Mouse (Mus musculus): Measurements from ENCODE around the gene Ccdc141. TPM values are rescaled to one million over a fixed set of nuclear protein-coding genes. Genes with fewer than 3 reads are reported as not detected.
A peak's percentile ranks its signal among the peaks of the same experiment; 100 is the strongest.

The Ccdc141 gene
- polyA plus RNA-seq, 1 experiment from 2014 or later, result 139 TPM

- no peak overlapping the region for H3K4me3 ChIP-seq (ENCODE audit: low read length)
- H3K4me1 ChIP-seq (ENCODE audit: control insufficient read depth, insufficient read depth, low read length), result peaks cover 34% of the 10 kb centered on the region
- H3K4me2 ChIP-seq (ENCODE audit: low read depth, low read length), result peak overlapping the region; percentile 43
- H3K9me3 ChIP-seq (replicated peaks; ENCODE audit: control insufficient read depth, low read length), result no peaks in the 10 kb centered on the region
- peak overlapping the region; percentile 99 for H3K27ac ChIP-seq (ENCODE audit: low read length)
- H3K36me3 ChIP-seq (ENCODE audit: control insufficient read depth, insufficient read depth), result peaks cover 3% of the 10 kb centered on the region; the same call in 1 of the 2 replicates
- 44% methylated on average over 6 of the region's 6 CpGs for WGBS
- H3K27me3 ChIP-seq (ENCODE audit: control insufficient read depth, insufficient read depth, low read length), result no peaks in the 10 kb centered on the region
- peak overlapping the region; percentile 58; the same call in 1 of the 2 replicates for H3K9ac ChIP-seq (ENCODE audit: low read length)
- ATAC-seq (replicated peaks; ENCODE audit: extremely low read depth, insufficient read depth, low FRiP score), result no peak
Observed at GRCm38 (mm10) chr2:77182996-77183380, 12.6 kb upstream of the Ccdc141 start.

DNA sequence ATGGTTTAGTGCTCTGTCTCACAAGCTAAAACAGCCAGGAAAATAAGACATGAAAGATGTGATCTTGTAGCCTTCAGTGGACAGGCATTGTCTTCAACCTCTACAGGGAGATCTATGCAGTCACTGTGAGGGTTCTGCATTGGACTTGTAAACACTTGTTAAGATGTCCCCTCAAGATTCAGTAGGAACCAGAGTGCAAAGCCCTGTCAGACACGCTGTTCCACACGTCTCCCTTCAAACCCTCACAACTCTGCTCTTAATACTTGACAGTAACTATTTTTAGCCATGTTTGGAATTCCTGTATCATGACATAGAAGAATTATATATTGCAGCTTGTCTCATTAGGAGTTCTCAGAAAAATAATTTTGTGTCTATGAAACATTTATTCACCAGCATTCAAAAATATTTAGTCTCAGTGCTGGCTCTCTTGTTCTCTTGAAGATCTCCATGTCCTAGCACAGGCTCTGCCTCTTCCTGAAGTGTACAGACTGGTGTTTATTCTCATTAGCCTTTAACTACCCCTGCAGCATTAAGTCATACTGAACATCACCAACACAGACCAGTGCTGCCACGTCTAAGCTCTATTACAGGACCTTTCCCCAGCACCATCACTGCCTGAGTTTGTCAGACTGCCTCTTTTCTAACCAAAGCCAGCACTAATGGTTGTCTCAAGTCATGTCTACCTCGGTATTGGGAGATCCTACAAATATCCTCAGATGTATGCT, 12.0 kb upstream of the Ccdc141 start:
- peak overlapping the region; percentile 99 for H3K27ac ChIP-seq (ENCODE audit: low read length)
- H3K4me2 ChIP-seq (ENCODE audit: low read depth, low read length), result peak overlapping the region; percentile 43
- 31% methylated on average over 4 of the region's 4 CpGs for WGBS
- H3K9ac ChIP-seq (ENCODE audit: low read length), result peak overlapping the region; percentile 62
- H3K9me3 ChIP-seq (replicated peaks; ENCODE audit: control insufficient read depth, low read length), result no peaks in the 10 kb centered on the region
- ATAC-seq (replicated peaks; ENCODE audit: extremely low read depth, insufficient read depth, low FRiP score), result peak; percentile 91
- peaks cover 34% of the 10 kb centered on the region for H3K4me1 ChIP-seq (ENCODE audit: control insufficient read depth, insufficient read depth, low read length)
- no peak overlapping the region for H3K4me3 ChIP-seq (ENCODE audit: low read length)
- no peaks in the 10 kb centered on the region for H3K27me3 ChIP-seq (ENCODE audit: control insufficient read depth, insufficient read depth, low read length)
- H3K36me3 ChIP-seq (ENCODE audit: control insufficient read depth, insufficient read depth), result peaks cover 3% of the 10 kb centered on the region; the same call in 1 of the 2 replicates

- 58% methylated on average over 2 of the region's 2 CpGs for WGBS
Observed at GRCm38 (mm10) chr2:77177472-77177871, 7.0 kb upstream of the Ccdc141 start.

GRCm38 (mm10) chr2:77176413-77176812, 6.0 kb upstream of the Ccdc141 start:
- H3K9ac ChIP-seq (ENCODE audit: low read length), result peak overlapping the region; percentile 57
- peak overlapping the region; percentile 54 for H3K4me2 ChIP-seq (ENCODE audit: low read depth, low read length)

More at GRCm38 (mm10) chr2:77177472-77177871, 7.0 kb upstream of the Ccdc141 start:
- Histone ChIP-seq H3K4me2 (ENCODE audit: low read depth, low read length) (no peak overlapping the region), H3K9me3 (replicated peaks; ENCODE audit: control insufficient read depth, low read length) (no peaks in the 10 kb centered on the region), H3K4me1 (ENCODE audit: control insufficient read depth, insufficient read depth, low read length) (peaks cover 44% of the 10 kb centered on the region), H3K27me3 (ENCODE audit: control insufficient read depth, insufficient read depth, low read length) (no peaks in the 10 kb centered on the region), H3K4me3 (ENCODE audit: low read length) (no peak overlapping the region), H3K27ac (ENCODE audit: low read length) (peak overlapping the region; percentile 3; the same call in 1 of the 2 replicates), H3K9ac (ENCODE audit: low read length) (no peak overlapping the region), H3K36me3 (ENCODE audit: control insufficient read depth, insufficient read depth) (peaks cover 3% of the 10 kb centered on the region; the same call in 1 of the 2 replicates)
- ATAC-seq (replicated peaks; ENCODE audit: extremely low read depth, insufficient read depth, low FRiP score), result no peak

DNA sequence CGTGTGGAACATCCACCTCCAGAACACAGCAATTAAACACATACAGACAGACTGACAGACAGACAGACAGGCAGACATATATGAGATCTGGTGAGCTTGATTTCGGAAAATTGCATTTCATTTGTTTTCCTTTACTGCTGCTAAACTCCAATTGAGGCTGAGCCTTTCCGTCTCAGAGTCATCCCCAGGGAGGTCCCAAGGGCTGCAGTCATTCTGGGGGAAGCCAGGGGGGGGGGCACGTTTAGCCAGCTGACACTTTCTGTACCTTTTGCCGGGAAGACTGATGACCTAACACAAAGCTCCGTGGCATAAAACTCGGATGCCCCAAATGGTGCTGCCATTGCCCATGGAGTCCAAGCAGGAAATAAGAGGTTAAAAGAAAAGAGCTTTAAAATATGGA, 5.0 kb upstream of the Ccdc141 start:
- Histone ChIP-seq H3K36me3 (ENCODE audit: control insufficient read depth, insufficient read depth) (peaks cover 3% of the 10 kb centered on the region; the same call in 1 of the 2 replicates), H3K27me3 (ENCODE audit: control insufficient read depth, insufficient read depth, low read length) (no peaks in the 10 kb centered on the region), H3K4me1 (ENCODE audit: control insufficient read depth, insufficient read depth, low read length) (peaks cover 43% of the 10 kb centered on the region), H3K9me3 (replicated peaks; ENCODE audit: control insufficient read depth, low read length) (no peaks in the 10 kb centered on the region), H3K4me2 (ENCODE audit: low read depth, low read length) (no peak overlapping the region), H3K9ac (ENCODE audit: low read length) (no peak overlapping the region), H3K4me3 (ENCODE audit: low read length) (no peak overlapping the region), H3K27ac (ENCODE audit: low read length) (no peak overlapping the region)
- ATAC-seq (replicated peaks; ENCODE audit: extremely low read depth, insufficient read depth, low FRiP score), result no peak
- WGBS, result 54% methylated on average over 7 of the region's 7 CpGs

More at GRCm38 (mm10) chr2:77176413-77176812, 6.0 kb upstream of the Ccdc141 start:
- Histone ChIP-seq H3K27me3 (ENCODE audit: control insufficient read depth, insufficient read depth, low read length) (no peaks in the 10 kb centered on the region), H3K4me3 (ENCODE audit: low read length) (peak overlapping the region; percentile 11; the same call in 1 of the 2 replicates), H3K4me1 (ENCODE audit: control insufficient read depth, insufficient read depth, low read length) (peaks cover 48% of the 10 kb centered on the region), H3K9me3 (replicated peaks; ENCODE audit: control insufficient read depth, low read length) (no peaks in the 10 kb centered on the region), H3K36me3 (ENCODE audit: control insufficient read depth, insufficient read depth) (peaks cover 3% of the 10 kb centered on the region; the same call in 1 of the 2 replicates), H3K27ac (ENCODE audit: low read length) (peak overlapping the region; percentile 82)
- ATAC-seq (replicated peaks; ENCODE audit: extremely low read depth, insufficient read depth, low FRiP score), result peak; percentile 59
- WGBS, result 21% methylated on average over 10 of the region's 10 CpGs

GRCm38 (mm10) chr2:77174313-77174712, 3.9 kb upstream of the Ccdc141 start:
- no peak overlapping the region for H3K4me3 ChIP-seq (ENCODE audit: low read length)
- 54% methylated on average over 2 of the region's 2 CpGs for WGBS
- no peaks in the 10 kb centered on the region for H3K9me3 ChIP-seq (replicated peaks; ENCODE audit: control insufficient read depth, low read length)
- peak overlapping the region; percentile 73 for H3K27ac ChIP-seq (ENCODE audit: low read length)
- H3K27me3 ChIP-seq (ENCODE audit: control insufficient read depth, insufficient read depth, low read length), result no peaks in the 10 kb centered on the region
- no peak for ATAC-seq (replicated peaks; ENCODE audit: extremely low read depth, insufficient read depth, low FRiP score)
- H3K4me1 ChIP-seq (ENCODE audit: control insufficient read depth, insufficient read depth, low read length), result peaks cover 43% of the 10 kb centered on the region
- no peaks in the 10 kb centered on the region; the same call in 1 of the 2 replicates for H3K36me3 ChIP-seq (ENCODE audit: control insufficient read depth, insufficient read depth)
- H3K4me2 ChIP-seq (ENCODE audit: low read depth, low read length), result no peak overlapping the region
- H3K9ac ChIP-seq (ENCODE audit: low read length), result no peak overlapping the region

GRCm38 (mm10) chr2:77173821-77174220, 3.4 kb upstream of the Ccdc141 start:
- no peaks in the 10 kb centered on the region for H3K9me3 ChIP-seq (replicated peaks; ENCODE audit: control insufficient read depth, low read length)
- H3K4me3 ChIP-seq (ENCODE audit: low read length), result no peak overlapping the region
- H3K9ac ChIP-seq (ENCODE audit: low read length), result no peak overlapping the region
- peaks cover 43% of the 10 kb centered on the region for H3K4me1 ChIP-seq (ENCODE audit: control insufficient read depth, insufficient read depth, low read length)
- no peak for ATAC-seq (replicated peaks; ENCODE audit: extremely low read depth, insufficient read depth, low FRiP score)
- 71% methylated on average over 6 of the region's 6 CpGs for WGBS
- H3K36me3 ChIP-seq (ENCODE audit: control insufficient read depth, insufficient read depth), result no peaks in the 10 kb centered on the region
- H3K27me3 ChIP-seq (ENCODE audit: control insufficient read depth, insufficient read depth, low read length), result no peaks in the 10 kb centered on the region
- H3K4me2 ChIP-seq (ENCODE audit: low read depth, low read length), result no peak overlapping the region
- peak overlapping the region; percentile 73 for H3K27ac ChIP-seq (ENCODE audit: low read length)

DNA sequence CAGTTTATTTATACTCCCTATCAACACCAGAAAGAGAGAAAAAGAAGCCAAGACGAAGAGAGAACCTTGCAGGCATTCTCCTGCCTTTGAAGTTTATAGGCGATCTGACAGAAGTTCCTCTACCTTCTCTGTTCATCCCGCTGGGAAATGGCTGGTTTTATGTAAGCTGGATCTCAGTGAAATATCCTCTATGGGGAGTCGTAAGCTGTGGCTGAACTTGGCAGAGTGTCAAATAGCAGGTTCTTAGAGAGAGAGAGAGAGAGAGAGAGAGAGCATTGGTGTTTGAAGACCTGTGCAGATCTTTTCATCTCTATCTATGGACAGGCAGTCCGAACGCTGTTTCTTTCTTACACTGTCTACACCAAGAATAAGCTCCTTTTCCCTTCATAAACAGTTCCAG, 2.9 kb upstream of the Ccdc141 start:
- Histone ChIP-seq H3K9me3 (replicated peaks; ENCODE audit: control insufficient read depth, low read length) (no peaks in the 10 kb centered on the region), H3K27me3 (ENCODE audit: control insufficient read depth, insufficient read depth, low read length) (no peaks in the 10 kb centered on the region), H3K9ac (ENCODE audit: low read length) (no peak overlapping the region), H3K36me3 (ENCODE audit: control insufficient read depth, insufficient read depth) (no peaks in the 10 kb centered on the region), H3K4me3 (ENCODE audit: low read length) (no peak overlapping the region), H3K4me1 (ENCODE audit: control insufficient read depth, insufficient read depth, low read length) (peaks cover 43% of the 10 kb centered on the region), H3K4me2 (ENCODE audit: low read depth, low read length) (no peak overlapping the region), H3K27ac (ENCODE audit: low read length) (peak overlapping the region; percentile 62)
- ATAC-seq (replicated peaks; ENCODE audit: extremely low read depth, insufficient read depth, low FRiP score), result no peak
- WGBS, result 42% methylated on average over 6 of the region's 6 CpGs

- H3K4me2 ChIP-seq (ENCODE audit: low read depth, low read length), result peak overlapping the region; percentile 69
- H3K9ac ChIP-seq (ENCODE audit: low read length), result peak overlapping the region; percentile 67
- H3K36me3 ChIP-seq (ENCODE audit: control insufficient read depth, insufficient read depth), result peaks cover 5% of the 10 kb centered on the region; the same call in 1 of the 2 replicates
- no peaks in the 10 kb centered on the region for H3K27me3 ChIP-seq (ENCODE audit: control insufficient read depth, insufficient read depth, low read length)
- H3K4me3 ChIP-seq (ENCODE audit: low read length), result no peak overlapping the region
- WGBS, result 37% methylated on average over 10 of the region's 10 CpGs
- ATAC-seq (replicated peaks; ENCODE audit: extremely low read depth, insufficient read depth, low FRiP score), result no peak
- peak overlapping the region; percentile 98 for H3K27ac ChIP-seq (ENCODE audit: low read length)
- no peaks in the 10 kb centered on the region for H3K9me3 ChIP-seq (replicated peaks; ENCODE audit: control insufficient read depth, low read length)
- peaks cover 48% of the 10 kb centered on the region for H3K4me1 ChIP-seq (ENCODE audit: control insufficient read depth, insufficient read depth, low read length)
Observed at GRCm38 (mm10) chr2:77172241-77172671, 1.8 kb upstream of the Ccdc141 start.

Data from heart, embryonic 16.5 days (tissue).